Mouse (Mus musculus) lung, embryonic 14.5 days (tissue): ENCODE measurements at regions not wholly inside any gene's neighbourhood (a gene's known extent, or its start where the extent isn't known, plus 50 kb on each side); places are given as distances from the start of the nearest gene placed in this dataset.

Source experiments
- ATAC-seq: fragments of 200-750 bp; cut with Nextera tagmentation; 2 replicates; pipeline ENCODE4 v1.8.0; 2017; ENCODE audit warnings: mild to moderate bottlenecking, moderate TSS enrichment, moderate library complexity; ENCODE audit not compliant: insufficient read depth
- DNase-seq: peaks from one replicate; pipeline ENCODE4 v3.0.0-alpha.2; 2015
- H3K27ac ChIP-seq: fragments of 300-500 bp; sonication (generic); 2 replicates; pipeline ENCODE4 v1.5.1; 2014; ENCODE audit warnings: low read depth, mild to moderate bottlenecking, moderate library complexity
- H3K27me3 ChIP-seq: fragments of 300-500 bp; sonication (generic); 2 replicates; pipeline ENCODE4 v1.6.1; 2014; ENCODE audit warnings: low read length, control low read depth; ENCODE audit not compliant: insufficient read depth
- H3K36me3 ChIP-seq: fragments of 300-500 bp; sonication (generic); 2 replicates; pipeline ENCODE4 v1.6.1; 2014; ENCODE audit warnings: control low read depth; ENCODE audit not compliant: insufficient read depth
- H3K4me1 ChIP-seq: fragments of 300-500 bp; sonication (generic); 2 replicates; pipeline ENCODE4 v1.6.1; 2014; ENCODE audit warnings: antibody characterized with exemption, control low read depth; ENCODE audit not compliant: insufficient read depth
- H3K4me2 ChIP-seq: fragments of 300-500 bp; sonication (generic); 2 replicates; pipeline ENCODE4 v1.6.1; 2014; ENCODE audit warnings: mild to moderate bottlenecking
- H3K4me3 ChIP-seq: fragments of 300-500 bp; sonication (generic); 2 replicates; pipeline ENCODE4 v1.5.1; 2014; ENCODE audit warnings: low read depth, low read length
- H3K9ac ChIP-seq: fragments of 300-500 bp; sonication (generic); 2 replicates; pipeline ENCODE4 v1.6.1; 2014
- H3K9me3 ChIP-seq: fragments of 300-500 bp; sonication (generic); 2 replicates; pipeline ENCODE4 v1.6.1; 2016; ENCODE audit warnings: low read depth, low read length, control low read depth
- CTCF ChIP-seq: IDR thresholded peaks from 2 replicates; pipeline ENCODE4 v1.5.1; 2016; ENCODE audit warnings: antibody characterized with exemption, low read depth
- WGBS: fragments of 180-500 bp; shearing (Covaris S2); extraction: QIAGEN DNeasy Blood & Tissue Kit; methylation state at CpG from one replicate; pipeline ENCODE4 v1.1.7; 2014; 5-methylcytosine and 5-hydroxymethylcytosine counted together

GRCm38 (mm10) chr15:68451971-68452370, 1951.3 kb upstream of the Lrrc6 start:
- Histone ChIP-seq H3K4me2 (no peak overlapping the region), H3K4me1 (no peaks in the 10 kb centered on the region), H3K9me3 (no peaks in the 10 kb centered on the region), H3K36me3 (no peaks in the 10 kb centered on the region), H3K9ac (no peak overlapping the region), H3K27ac (no peak overlapping the region), H3K4me3 (no peak overlapping the region), H3K27me3 (no peaks in the 10 kb centered on the region)
- ATAC-seq (peak; percentile 75; the same call in 1 of the 2 replicates), DNase-seq (peak; percentile 76)
- 4% methylated on average over 2 of the region's 2 CpGs for WGBS
- no peak for TF ChIP-seq CTCF

DNA sequence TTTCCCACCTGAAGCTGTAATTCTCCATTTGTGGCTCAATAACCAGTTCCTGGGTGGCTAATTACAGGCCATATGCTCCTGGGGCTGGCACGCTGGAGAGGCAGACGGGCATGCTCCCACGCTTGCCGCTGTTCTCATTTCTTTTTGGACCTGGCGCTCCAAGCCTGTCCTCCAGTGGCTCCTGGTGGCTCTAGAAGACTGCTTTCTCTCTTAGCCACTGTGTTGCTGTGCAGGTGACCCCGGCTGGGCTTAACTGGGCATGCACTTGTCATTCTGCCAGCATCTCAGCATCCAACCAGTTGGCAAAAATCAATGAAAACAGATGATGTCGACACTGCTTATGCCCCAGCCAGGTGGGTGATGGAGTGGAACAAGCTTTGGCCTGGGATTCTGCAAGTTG, 1944.6 kb upstream of the Lrrc6 start:
- Histone ChIP-seq H3K4me1 (no peaks in the 10 kb centered on the region), H3K27ac (no peak overlapping the region), H3K4me3 (no peak overlapping the region), H3K4me2 (no peak overlapping the region), H3K36me3 (no peaks in the 10 kb centered on the region), H3K27me3 (no peaks in the 10 kb centered on the region), H3K9me3 (no peaks in the 10 kb centered on the region), H3K9ac (no peak overlapping the region)
- ATAC-seq, result no peak
- TF ChIP-seq CTCF, result no peak
- WGBS, result 83% methylated on average over 7 of the region's 7 CpGs
- DNase-seq, result no peak

DNA sequence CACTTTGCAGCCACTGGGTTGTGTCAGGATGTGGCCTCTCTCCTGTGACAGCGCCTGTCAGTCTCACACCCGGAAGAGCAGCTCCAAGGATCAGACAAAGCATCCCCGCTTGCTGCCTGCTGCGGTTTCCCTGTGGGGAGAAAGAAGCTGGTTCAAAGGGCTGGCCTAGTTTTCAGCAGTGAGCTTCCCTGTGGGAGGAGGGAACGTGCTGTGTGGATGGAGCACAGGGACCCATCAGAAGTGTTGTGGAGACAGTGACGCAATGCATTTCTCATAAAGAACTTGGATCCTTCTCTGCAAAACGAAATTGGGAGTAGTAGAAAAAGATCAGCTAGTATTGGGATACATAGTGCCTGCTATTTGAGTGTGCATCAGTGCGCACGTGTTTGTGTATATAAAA, 1939.9 kb upstream of the Lrrc6 start:
- DNase-seq (no peak), ATAC-seq (no peak)
- Histone ChIP-seq H3K27me3 (no peaks in the 10 kb centered on the region), H3K9me3 (no peaks in the 10 kb centered on the region), H3K4me1 (no peaks in the 10 kb centered on the region), H3K27ac (no peak overlapping the region), H3K36me3 (no peaks in the 10 kb centered on the region), H3K9ac (no peak overlapping the region), H3K4me2 (no peak overlapping the region), H3K4me3 (no peak overlapping the region)
- 65% methylated on average over 9 of the region's 9 CpGs for WGBS
- TF ChIP-seq CTCF, result no peak

DNA sequence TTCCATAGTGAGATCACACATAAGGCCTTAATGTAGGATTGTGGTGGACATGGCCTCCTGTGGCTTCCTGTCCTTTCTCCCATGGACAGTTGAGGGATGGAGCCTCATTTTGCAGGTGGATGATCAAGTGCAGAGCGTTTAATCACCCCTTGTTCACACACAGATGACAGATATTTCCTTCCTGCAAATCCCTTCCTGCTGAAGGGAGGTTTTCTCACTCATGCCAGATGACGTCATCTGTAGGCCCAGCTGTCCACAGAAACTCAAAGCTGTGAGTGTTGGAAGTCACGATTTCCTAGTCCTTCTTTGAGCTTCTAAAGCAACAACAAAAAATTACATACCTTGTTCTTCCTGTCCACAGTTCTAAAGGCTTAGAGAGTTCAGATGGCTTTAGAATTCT, 1935.3 kb upstream of the Lrrc6 start:
- no peak for TF ChIP-seq CTCF
- no peaks in the 10 kb centered on the region for H3K27me3 ChIP-seq
- no peak overlapping the region for H3K4me2 ChIP-seq
- H3K27ac ChIP-seq, result no peak overlapping the region
- no peak overlapping the region for H3K4me3 ChIP-seq
- H3K9ac ChIP-seq, result no peak overlapping the region
- peak; percentile 13 for DNase-seq
- no peaks in the 10 kb centered on the region for H3K4me1 ChIP-seq
- no peaks in the 10 kb centered on the region for H3K36me3 ChIP-seq
- no peak for ATAC-seq
- H3K9me3 ChIP-seq, result no peaks in the 10 kb centered on the region
- WGBS, result 24% methylated on average over 3 of the region's 3 CpGs

DNA sequence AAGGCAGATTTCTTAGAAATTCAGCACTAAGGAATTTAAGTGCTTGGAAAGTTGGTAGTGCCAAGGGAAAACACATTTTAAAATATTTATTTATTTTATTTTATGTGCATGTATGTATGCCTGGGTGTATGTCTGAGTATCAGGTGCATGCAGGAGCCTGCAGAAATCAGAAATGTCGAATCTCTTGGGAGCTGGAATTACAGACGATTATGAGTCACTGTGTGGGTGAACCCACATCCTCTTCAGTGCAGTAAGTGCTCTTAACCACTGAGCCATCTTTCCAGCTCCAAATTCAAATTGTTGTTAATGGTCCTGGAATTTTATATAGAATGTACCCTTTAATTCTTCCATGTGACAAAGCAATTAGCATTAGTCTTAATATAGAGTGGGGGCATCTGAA, 1930.5 kb upstream of the Lrrc6 start:
- no peak for DNase-seq
- no peak for ATAC-seq
- 66% methylated on average over 2 of the region's 2 CpGs for WGBS
- H3K9me3 ChIP-seq, result no peaks in the 10 kb centered on the region
- TF ChIP-seq CTCF, result no peak
- H3K9ac ChIP-seq, result no peak overlapping the region
- H3K27ac ChIP-seq, result no peak overlapping the region
- no peaks in the 10 kb centered on the region for H3K4me1 ChIP-seq
- H3K4me2 ChIP-seq, result no peak overlapping the region
- H3K4me3 ChIP-seq, result no peak overlapping the region
- no peaks in the 10 kb centered on the region for H3K27me3 ChIP-seq
- H3K36me3 ChIP-seq, result no peaks in the 10 kb centered on the region

- 48% methylated on average over 4 of the region's 4 CpGs for WGBS
- peak; percentile 85 for DNase-seq
Observed at GRCm38 (mm10) chr15:68430486-68430885, 1929.8 kb upstream of the Lrrc6 start.

GRCm38 (mm10) chr15:68428444-68429228, 1927.9 kb upstream of the Lrrc6 start:
- ATAC-seq (no peak), DNase-seq (peak; percentile 86)
- H3K9me3 ChIP-seq, result no peaks in the 10 kb centered on the region
- no peak overlapping the region for H3K9ac ChIP-seq
- no peak overlapping the region for H3K4me3 ChIP-seq
- H3K4me1 ChIP-seq, result no peaks in the 10 kb centered on the region
- TF ChIP-seq CTCF, result peak; percentile 82
- no peak overlapping the region for H3K4me2 ChIP-seq
- WGBS, result 23% methylated on average over 6 of the region's 6 CpGs
- no peaks in the 10 kb centered on the region for H3K27me3 ChIP-seq
- no peaks in the 10 kb centered on the region for H3K36me3 ChIP-seq
- no peak overlapping the region for H3K27ac ChIP-seq

More at GRCm38 (mm10) chr15:68430486-68430885, 1929.8 kb upstream of the Lrrc6 start:
- no peak for TF ChIP-seq CTCF
- no peak overlapping the region for H3K4me3 ChIP-seq
- no peak overlapping the region for H3K4me2 ChIP-seq
- no peak overlapping the region for H3K27ac ChIP-seq
- H3K9me3 ChIP-seq, result no peaks in the 10 kb centered on the region
- H3K4me1 ChIP-seq, result no peaks in the 10 kb centered on the region
- no peak overlapping the region for H3K9ac ChIP-seq
- H3K36me3 ChIP-seq, result no peaks in the 10 kb centered on the region
- no peak for ATAC-seq
- H3K27me3 ChIP-seq, result no peaks in the 10 kb centered on the region
